ENCODE assay signal across 8 mouse cellular contexts in genomic region chr10:79670071-79670888, GRCm38 (mm10). TPM values are rescaled to one million over a fixed set of nuclear protein-coding genes. Genes with fewer than 3 reads are reported as not detected.
DNase-seq lines count a peak whose midpoint lies in the region; ATAC-seq and TF ChIP-seq lines count a peak whose summit lies in the region.

No protein-coding gene starts in this region.

- DNase-seq in lung, adult 2 months: no peak
- DNase-seq in lung, postnatal 4 days: no peak
- DNase-seq in urinary bladder, adult 2 months (ENCODE audit: low spot score): no peak
- DNase-seq in yolk sac, embryonic 10.5 days (ENCODE audit: low spot score): no peak
- no peak for DNase-seq in layer of hippocampus, postnatal 36 days

- no peak for TF ChIP-seq POLR2A in lung, adult 2 months (IDR thresholded peaks at IDR 0.05; ENCODE audit: borderline replicate concordance, extremely low read depth, low read depth, low read length)

- H3K27ac ChIP-seq in embryonic facial prominence, embryonic 12.5 days: peak overlapping the region; percentile 94
- H3K27ac ChIP-seq in intestine, embryonic 16.5 days (ENCODE audit: low read length): peak overlapping the region; percentile 92
- peak overlapping the region; percentile 98 for H3K27ac ChIP-seq in neural tube, embryonic 13.5 days (replicated peaks)

- peak overlapping the region; percentile 80 for H3K4me3 ChIP-seq in lung, adult 2 months (replicated peaks; ENCODE audit: extremely low read depth, low read depth, low read length)
- H3K4me3 ChIP-seq in embryonic facial prominence, embryonic 12.5 days: peak overlapping the region; percentile 85
- peak overlapping the region; percentile 93 for H3K4me3 ChIP-seq in intestine, embryonic 16.5 days (ENCODE audit: low read length)
- H3K4me3 ChIP-seq in neural tube, embryonic 13.5 days: peak overlapping the region; percentile 92

- no peaks in the 10 kb centered on the region for H3K27me3 ChIP-seq in embryonic facial prominence, embryonic 12.5 days
- H3K27me3 ChIP-seq in intestine, embryonic 16.5 days (replicated peaks; ENCODE audit: control insufficient read depth, insufficient read depth, low read length): no peaks in the 10 kb centered on the region
- H3K27me3 ChIP-seq in neural tube, embryonic 13.5 days: no peaks in the 10 kb centered on the region

- TF ChIP-seq CTCF in lung, adult 2 months (IDR thresholded peaks at IDR 0.05; ENCODE audit: insufficient read depth, low read length): no peak

- peak overlapping the region; percentile 91 for H3K4me2 ChIP-seq in embryonic facial prominence, embryonic 12.5 days (replicated peaks)
- H3K4me2 ChIP-seq in intestine, embryonic 16.5 days (ENCODE audit: low read depth, low read length): peak overlapping the region; percentile 91
- peak overlapping the region; percentile 99 for H3K4me2 ChIP-seq in neural tube, embryonic 13.5 days

- peak; percentile 6; the same call in 1 of the 2 replicates for ATAC-seq in embryonic facial prominence, embryonic 12.5 days (ENCODE audit: insufficient number of reproducible peaks, insufficient read depth, low FRiP score, low TSS enrichment)
- peak; percentile 35 for ATAC-seq in intestine, embryonic 16.5 days
- ATAC-seq in neural tube, embryonic 13.5 days (ENCODE audit: low read depth): peak; percentile 28

- WGBS in lung, adult 2 months: 32% methylated on average over 15 of the region's 15 CpGs
- WGBS in embryonic facial prominence, embryonic 12.5 days: 35% methylated on average over 15 of the region's 15 CpGs
- WGBS in intestine, embryonic 16.5 days: 31% methylated on average over 15 of the region's 15 CpGs
- WGBS in neural tube, embryonic 13.5 days: 26% methylated on average over 15 of the region's 15 CpGs

- H3K9ac ChIP-seq in embryonic facial prominence, embryonic 12.5 days: peak overlapping the region; percentile 78
- peak overlapping the region; percentile 90 for H3K9ac ChIP-seq in intestine, embryonic 16.5 days (ENCODE audit: low read depth, low read length)
- peak overlapping the region; percentile 95 for H3K9ac ChIP-seq in neural tube, embryonic 13.5 days

- 0 out of 2 replicates have a peak, but pooled peaks cover 7% of the 10 kb centered on the region for H3K36me3 ChIP-seq in embryonic facial prominence, embryonic 12.5 days
- no peaks in the 10 kb centered on the region for H3K36me3 ChIP-seq in intestine, embryonic 16.5 days (ENCODE audit: control insufficient read depth, insufficient read depth, low read length)
- H3K36me3 ChIP-seq in neural tube, embryonic 13.5 days: peaks cover 17% of the 10 kb centered on the region

- H3K4me1 ChIP-seq in lung, adult 2 months (ENCODE audit: control insufficient read depth, insufficient read depth, low read length): peaks cover 3% of the 10 kb centered on the region; the same call in 1 of the 2 replicates
- peaks cover 13% of the 10 kb centered on the region for H3K4me1 ChIP-seq in embryonic facial prominence, embryonic 12.5 days
- H3K4me1 ChIP-seq in intestine, embryonic 16.5 days (ENCODE audit: control insufficient read depth, insufficient read depth, low read length): peaks cover 12% of the 10 kb centered on the region
- peaks cover 30% of the 10 kb centered on the region for H3K4me1 ChIP-seq in neural tube, embryonic 13.5 days (replicated peaks)

- H3K9me3 ChIP-seq in embryonic facial prominence, embryonic 12.5 days: no peaks in the 10 kb centered on the region
- no peaks in the 10 kb centered on the region for H3K9me3 ChIP-seq in intestine, embryonic 16.5 days (ENCODE audit: control insufficient read depth, low read length)
- H3K9me3 ChIP-seq in neural tube, embryonic 13.5 days: no peaks in the 10 kb centered on the region

RNA-seq across cellular contexts. Expression of gene Tpgs1, which starts 1.1 kb away (rescaled TPM):
- polyA plus RNA-seq in lung, adult 2 months (2012; rRNA removed): 70.4 and 84.7 TPM in 2 replicates
- 66.1 and 68.6 TPM in 2 replicates for polyA plus RNA-seq in embryonic facial prominence, embryonic 12.5 days (2016; fragmentation: Nextera tagmentation; extraction: Ambion mirVana)
- 56.8 and 64.4 TPM in 2 replicates for polyA plus RNA-seq in intestine, embryonic 16.5 days (2015; fragmentation: Nextera tagmentation; extraction: Ambion mirVana)
- polyA plus RNA-seq in neural tube, embryonic 13.5 days (2015; fragmentation: Nextera tagmentation; extraction: Ambion mirVana): 82.3 and 90.2 TPM in 2 replicates
- polyA plus RNA-seq in urinary bladder, adult 2 months (2012; rRNA removed): 29.1 and 33.7 TPM in 2 replicates
- 10 to 100 TPM; 64.6 to 68.3 TPM for total RNA-seq in layer of hippocampus, postnatal 36 days (2021)

RNA-seq across cellular contexts. Expression of gene Madcam1, which starts 5.9 kb away (rescaled TPM):
- polyA plus RNA-seq in lung, adult 2 months (2012; rRNA removed): 0.13 TPM in 1 of 2 replicates, not detected in the other
- 6.7 and 8.4 TPM in 2 replicates for polyA plus RNA-seq in embryonic facial prominence, embryonic 12.5 days (2016; fragmentation: Nextera tagmentation; extraction: Ambion mirVana)
- polyA plus RNA-seq in intestine, embryonic 16.5 days (2015; fragmentation: Nextera tagmentation; extraction: Ambion mirVana): 27.4 and 31.8 TPM in 2 replicates
- polyA plus RNA-seq in neural tube, embryonic 13.5 days (2015; fragmentation: Nextera tagmentation; extraction: Ambion mirVana): 0.62 and 1.1 TPM in 2 replicates
- not detected in 2 replicates for polyA plus RNA-seq in urinary bladder, adult 2 months (2012; rRNA removed)
- total RNA-seq in layer of hippocampus, postnatal 36 days (2021): not detected

RNA-seq across cellular contexts. Expression of gene Cdc34, which starts 11.7 kb away (rescaled TPM):
- 112 and 121 TPM in 2 replicates for polyA plus RNA-seq in lung, adult 2 months (2012; rRNA removed)
- polyA plus RNA-seq in embryonic facial prominence, embryonic 12.5 days (2016; fragmentation: Nextera tagmentation; extraction: Ambion mirVana): 137 and 146 TPM in 2 replicates
- 120 and 128 TPM in 2 replicates for polyA plus RNA-seq in intestine, embryonic 16.5 days (2015; fragmentation: Nextera tagmentation; extraction: Ambion mirVana)
- 98.3 and 98.7 TPM in 2 replicates for polyA plus RNA-seq in neural tube, embryonic 13.5 days (2015; fragmentation: Nextera tagmentation; extraction: Ambion mirVana)
- polyA plus RNA-seq in urinary bladder, adult 2 months (2012; rRNA removed): 60.6 and 70.0 TPM in 2 replicates
- total RNA-seq in layer of hippocampus, postnatal 36 days (2021): 10 to 100 TPM; 67.0 to 70.2 TPM

RNA-seq across cellular contexts. Expression of gene Gzmm, which starts 18.5 kb away (rescaled TPM):
- 1.5 and 1.6 TPM in 2 replicates for polyA plus RNA-seq in lung, adult 2 months (2012; rRNA removed)
- 0.55 and 1.5 TPM in 2 replicates for polyA plus RNA-seq in embryonic facial prominence, embryonic 12.5 days (2016; fragmentation: Nextera tagmentation; extraction: Ambion mirVana)
- 0.21 and 0.56 TPM in 2 replicates for polyA plus RNA-seq in intestine, embryonic 16.5 days (2015; fragmentation: Nextera tagmentation; extraction: Ambion mirVana)
- 0.69 and 1.5 TPM in 2 replicates for polyA plus RNA-seq in neural tube, embryonic 13.5 days (2015; fragmentation: Nextera tagmentation; extraction: Ambion mirVana)
- 1.1 and 1.4 TPM in 2 replicates for polyA plus RNA-seq in urinary bladder, adult 2 months (2012; rRNA removed)
- total RNA-seq in layer of hippocampus, postnatal 36 days (2021): 1 to 10 TPM; 2.4 to 2.5 TPM

RNA-seq across cellular contexts. Expression of gene Odf3l2, which starts 24.7 kb away (rescaled TPM):
- polyA plus RNA-seq in lung, adult 2 months (2012; rRNA removed): not detected in 2 replicates
- not detected in 2 replicates for polyA plus RNA-seq in embryonic facial prominence, embryonic 12.5 days (2016; fragmentation: Nextera tagmentation; extraction: Ambion mirVana)
- not detected in 2 replicates for polyA plus RNA-seq in intestine, embryonic 16.5 days (2015; fragmentation: Nextera tagmentation; extraction: Ambion mirVana)
- not detected in 2 replicates for polyA plus RNA-seq in neural tube, embryonic 13.5 days (2015; fragmentation: Nextera tagmentation; extraction: Ambion mirVana)
- not detected in 2 replicates for polyA plus RNA-seq in urinary bladder, adult 2 months (2012; rRNA removed)
- under 1 TPM in 1 of 2 experiments, not detected in 1; 0.61 TPM for total RNA-seq in layer of hippocampus, postnatal 36 days (2021)
